Mouse (Mus musculus) hindbrain, postnatal 0 days (tissue): ENCODE measurements around the gene Zranb1. TPM values are rescaled to one million over a fixed set of nuclear protein-coding genes. Genes with fewer than 3 reads are reported as not detected.

Experiments
- ATAC-seq: fragments of 200-750 bp; cut with Nextera tagmentation; 2 replicates; pipeline ENCODE4 v1.8.0; 2017; ENCODE audit warnings: mild to moderate bottlenecking, moderate TSS enrichment, moderate library complexity
- DNase-seq: peaks from one replicate; pipeline ENCODE4 v3.0.0-alpha.2; 2015; ENCODE audit warnings: low spot score
- H3K27ac ChIP-seq: fragments of 300-500 bp; sonication (generic); 2 replicates; pipeline ENCODE4 v1.5.1; 2014; ENCODE audit warnings: mild to moderate bottlenecking
- H3K27me3 ChIP-seq: fragments of 300-500 bp; sonication (generic); 2 replicates; pipeline ENCODE4 v1.6.1; 2014; ENCODE audit warnings: low read length, mixed read lengths; ENCODE audit not compliant: insufficient read depth
- H3K36me3 ChIP-seq: fragments of 300-500 bp; sonication (generic); 2 replicates; pipeline ENCODE4 v1.6.1; 2014; ENCODE audit warnings: low read length, mixed read lengths; ENCODE audit not compliant: insufficient read depth
- H3K4me1 ChIP-seq: fragments of 300-500 bp; sonication (generic); 2 replicates; pipeline ENCODE4 v1.6.1; 2014; ENCODE audit warnings: antibody characterized with exemption, low read length, mixed read lengths; ENCODE audit not compliant: insufficient read depth
- H3K4me2 ChIP-seq: fragments of 300-500 bp; sonication (generic); 2 replicates; pipeline ENCODE4 v1.6.1; 2014; ENCODE audit warnings: low read depth, mild to moderate bottlenecking, low read length, moderate library complexity, mixed read lengths
- H3K4me3 ChIP-seq: fragments of 300-500 bp; sonication (generic); 2 replicates; pipeline ENCODE4 v1.5.1; 2014; ENCODE audit warnings: low read length
- H3K9ac ChIP-seq: fragments of 300-500 bp; sonication (generic); replicated peaks from 2 replicates; pipeline ENCODE4 v1.6.1; 2014; ENCODE audit warnings: mild to moderate bottlenecking, low read length, moderate library complexity, mixed read lengths
- H3K9me3 ChIP-seq: fragments of 300-500 bp; sonication (generic); 2 replicates; pipeline ENCODE4 v1.6.1; 2016; ENCODE audit warnings: low read length, mixed read lengths
- CTCF ChIP-seq: IDR thresholded peaks from 2 replicates; pipeline ENCODE4 v1.5.1; 2016; ENCODE audit warnings: antibody characterized with exemption, control low read depth, low read depth
- WGBS: fragments of 180-500 bp; shearing (Covaris S2); extraction: QIAGEN DNeasy Blood & Tissue Kit; methylation state at CpG from one replicate; pipeline ENCODE4 v1.1.7; 2014; 5-methylcytosine and 5-hydroxymethylcytosine counted together
- polyA plus RNA-seq: library from polyadenylated mRNA; unstranded; fragments of >200 nt; fragmentation: Nextera tagmentation; extraction: Ambion mirVana; gene quantifications from 2 replicates; pipeline ENCODE4 v1.2.1, GENCODE M21; 2015
- total RNA-seq: library from RNA; depleted of rRNA; stranded (reverse); fragments of >200 nt; gene quantifications from 2 replicates; pipeline ENCODE4 v1.2.3, GENCODE M21; 2014

The Zranb1 gene
- total and polyA plus RNA-seq, 2 experiments from 2014 or later: 24.0 to 40.1 TPM

- H3K27ac ChIP-seq: no peak overlapping the region
- no peak overlapping the region for H3K4me2 ChIP-seq
- peaks cover 35% of the 10 kb centered on the region for H3K4me1 ChIP-seq
- no peak for DNase-seq
- whole genome bisulfite sequencing: 87% methylated on average over 10 of the region's 10 CpGs
- no peak overlapping the region for H3K4me3 ChIP-seq
- H3K27me3 ChIP-seq: no peaks in the 10 kb centered on the region
- no peak overlapping the region for H3K9ac ChIP-seq
- ATAC-seq: no peak
- TF ChIP-seq CTCF: no peak
- no peaks in the 10 kb centered on the region for H3K36me3 ChIP-seq
- H3K9me3 ChIP-seq: no peaks in the 10 kb centered on the region
These were observed 83.0 kb downstream of the Zranb1 start for GRCm38 (mm10) chr7:133013923-133014322.

- WGBS: 80% methylated on average over 14 of the region's 14 CpGs
- H3K9ac ChIP-seq: 0 out of 2 replicates have a peak overlapping the region, but pooled peaks have one; percentile 13
- no peak for TF ChIP-seq CTCF
- H3K36me3 ChIP-seq: no peaks in the 10 kb centered on the region
- H3K4me3 ChIP-seq: no peak overlapping the region
- no peak for ATAC-seq
- no peaks in the 10 kb centered on the region for H3K27me3 ChIP-seq
- peaks cover 31% of the 10 kb centered on the region for H3K4me1 ChIP-seq
- H3K27ac ChIP-seq: peak overlapping the region; percentile 65; the same call in 1 of the 2 replicates
- DNase-seq: no peak
- H3K4me2 ChIP-seq: no peak overlapping the region
- H3K9me3 ChIP-seq: no peaks in the 10 kb centered on the region
These were observed 83.7 kb downstream of the Zranb1 start for GRCm38 (mm10) chr7:133014631-133015030.

- WGBS: 27% methylated on average over 7 of the region's 7 CpGs
- DNase-seq (peak; percentile 33), ATAC-seq (peak; percentile 18; the same call in 1 of the 2 replicates)
- TF ChIP-seq CTCF: no peak
- no peak overlapping the region for H3K4me2 ChIP-seq
- H3K27me3 ChIP-seq: no peaks in the 10 kb centered on the region
- peak overlapping the region; percentile 65; the same call in 1 of the 2 replicates for H3K27ac ChIP-seq
- H3K36me3 ChIP-seq: no peaks in the 10 kb centered on the region
- H3K9me3 ChIP-seq: no peaks in the 10 kb centered on the region
- 0 out of 2 replicates have a peak overlapping the region, but pooled peaks have one; percentile 13 for H3K9ac ChIP-seq
- H3K4me3 ChIP-seq: no peak overlapping the region
- peaks cover 29% of the 10 kb centered on the region for H3K4me1 ChIP-seq
These were observed 84.6 kb downstream of the Zranb1 start for GRCm38 (mm10) chr7:133015416-133016070.

- H3K4me1 ChIP-seq: peaks cover 10% of the 10 kb centered on the region
- no peak overlapping the region for H3K4me2 ChIP-seq
- no peak overlapping the region for H3K9ac ChIP-seq
- ATAC-seq (no peak), DNase-seq (no peak)
- 73% methylated on average over 7 of the region's 7 CpGs for WGBS
- H3K27ac ChIP-seq: peak overlapping the region; percentile 3; the same call in 1 of the 2 replicates
- H3K9me3 ChIP-seq: no peaks in the 10 kb centered on the region
- no peaks in the 10 kb centered on the region for H3K27me3 ChIP-seq
- TF ChIP-seq CTCF: no peak
- no peak overlapping the region for H3K4me3 ChIP-seq
- H3K36me3 ChIP-seq: no peaks in the 10 kb centered on the region
These were observed 88.0 kb downstream of the Zranb1 start for GRCm38 (mm10) chr7:133018961-133019360.

GRCm38 (mm10) chr7:133019481-133020020, 88.6 kb downstream of the Zranb1 start:
- H3K9ac ChIP-seq: no peak overlapping the region
- 31% methylated on average over 6 of the region's 6 CpGs for WGBS
- peak overlapping the region; percentile 3; the same call in 1 of the 2 replicates for H3K27ac ChIP-seq
- H3K4me1 ChIP-seq: peaks cover 10% of the 10 kb centered on the region
- no peaks in the 10 kb centered on the region for H3K36me3 ChIP-seq
- TF ChIP-seq CTCF: no peak
- H3K9me3 ChIP-seq: no peaks in the 10 kb centered on the region
- ATAC-seq (no peak; the same call in 1 of the 2 replicates), DNase-seq (peak; percentile 26)
- H3K4me3 ChIP-seq: no peak overlapping the region
- H3K4me2 ChIP-seq: no peak overlapping the region
- no peaks in the 10 kb centered on the region for H3K27me3 ChIP-seq

- H3K36me3 ChIP-seq: no peaks in the 10 kb centered on the region
- no peak overlapping the region for H3K4me3 ChIP-seq
- DNase-seq: no peak
- no peak overlapping the region for H3K27ac ChIP-seq
- no peak overlapping the region for H3K4me2 ChIP-seq
- H3K9ac ChIP-seq: no peak overlapping the region
- no peaks in the 10 kb centered on the region for H3K27me3 ChIP-seq
- no peak for TF ChIP-seq CTCF
- 0 out of 2 replicates have a peak, but pooled peaks cover 3% of the 10 kb centered on the region for H3K4me1 ChIP-seq
- ATAC-seq: no peak
- WGBS: 85% methylated on average over 1 of the region's 1 CpGs
- H3K9me3 ChIP-seq: no peaks in the 10 kb centered on the region
These were observed 93.8 kb downstream of the Zranb1 start for GRCm38 (mm10) chr7:133024694-133025093.

- Histone ChIP-seq H3K4me2 (no peak overlapping the region), H3K4me1 (no peaks in the 10 kb centered on the region), H3K27ac (no peak overlapping the region), H3K4me3 (no peak overlapping the region), H3K36me3 (no peaks in the 10 kb centered on the region), H3K9ac (no peak overlapping the region), H3K9me3 (no peaks in the 10 kb centered on the region), H3K27me3 (no peaks in the 10 kb centered on the region)
- WGBS: 92% methylated on average over 4 of the region's 4 CpGs
- ATAC-seq (no peak), DNase-seq (no peak)
- no peak for TF ChIP-seq CTCF
These were observed 97.0 kb downstream of the Zranb1 start for GRCm38 (mm10) chr7:133027930-133028329.
